ENCODE assay signal across 8 mouse cellular contexts in the genomic region with DNA sequence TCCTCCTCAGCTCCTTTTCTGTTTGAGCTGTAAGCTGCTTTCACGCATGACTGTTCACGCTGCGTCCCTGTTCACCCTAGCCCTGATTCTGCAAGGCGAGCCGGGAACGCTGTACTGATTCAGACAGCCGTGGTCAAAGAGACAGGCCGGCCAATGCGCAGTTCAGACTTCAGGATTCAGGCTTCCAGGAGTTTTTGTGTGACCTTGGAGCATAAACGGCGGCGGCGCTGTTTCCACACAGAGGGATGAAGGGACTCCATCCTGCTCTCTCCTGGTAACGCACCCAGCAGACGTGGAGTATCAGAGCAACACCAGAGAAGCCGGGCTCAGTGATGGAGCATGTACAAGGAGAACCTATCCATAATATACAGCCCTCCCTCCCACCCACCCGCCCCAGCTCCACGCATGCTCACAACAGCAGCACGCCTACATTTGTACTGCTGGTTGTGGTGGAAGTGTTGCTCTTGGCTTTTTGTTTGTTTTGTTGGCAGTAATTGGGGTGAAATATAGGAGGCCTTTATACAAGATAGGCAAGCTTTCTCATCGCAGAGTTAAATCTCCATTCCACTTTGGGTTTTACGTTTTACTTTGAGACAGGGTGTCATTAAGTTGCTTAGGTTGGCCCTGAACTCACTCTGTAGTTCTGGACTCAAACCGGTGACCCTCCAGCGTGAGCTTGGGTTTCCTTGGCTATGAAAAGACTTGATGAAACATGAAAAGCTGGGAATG.
DNase-seq lines count a peak whose midpoint lies in the region; ATAC-seq lines count a peak whose summit lies in the region.

No protein-coding gene starts in this region.

- peak; percentile 6 to 8 for DNase-seq in cerebellum, adult 18-20 months
- DNase-seq in cerebellum, adult 9-11 months = no peak
- DNase-seq in kidney, adult 18-20 months = peak; percentile 33
- peak; percentile 40 to 41 for DNase-seq in left cerebral cortex, postnatal 14 days (ENCODE audit: low spot score in 2 of 2)
- DNase-seq in right cerebral cortex, postnatal 4 days = peak; percentile 57
- no peak for DNase-seq in spleen, postnatal 14 days (ENCODE audit: low spot score in 2 of 2)
- no peak for DNase-seq in heart, adult 9 months (ENCODE audit: low spot score in 2 of 2)

- no peaks in the 10 kb centered on the region for H3K36me3 ChIP-seq in embryonic facial prominence, embryonic 12.5 days

- no peaks in the 10 kb centered on the region for H3K27me3 ChIP-seq in embryonic facial prominence, embryonic 12.5 days

- no peaks in the 10 kb centered on the region for H3K4me1 ChIP-seq in embryonic facial prominence, embryonic 12.5 days

- ATAC-seq in embryonic facial prominence, embryonic 12.5 days (ENCODE audit: insufficient number of reproducible peaks, insufficient read depth, low FRiP score, low TSS enrichment) = 0 out of 2 replicates have a peak, but pooled peaks have one; percentile 28

- H3K9me3 ChIP-seq in embryonic facial prominence, embryonic 12.5 days = peaks cover 5% of the 10 kb centered on the region; the same call in 1 of the 2 replicates

- peak overlapping the region; percentile 8; the same call in 1 of the 2 replicates for H3K4me2 ChIP-seq in embryonic facial prominence, embryonic 12.5 days (replicated peaks)

- intact Hi-C loops in left cerebral cortex, postnatal 14 days (cut with DNase I) = no loop called here

- WGBS in embryonic facial prominence, embryonic 12.5 days = 70% methylated on average over 23 of the region's 23 CpGs

- no peak overlapping the region for H3K9ac ChIP-seq in embryonic facial prominence, embryonic 12.5 days

- H3K27ac ChIP-seq in embryonic facial prominence, embryonic 12.5 days = 0 out of 2 replicates have a peak overlapping the region, but pooled peaks have one; percentile 30

- H3K4me3 ChIP-seq in embryonic facial prominence, embryonic 12.5 days = no peak overlapping the region

Comparison
In these comparisons a context has a peak if more than half of its experiments do, and no peak if none do; other contexts are left out.
1. DNase-seq: peak in cerebellum, adult 18-20 months (2 of 2), kidney, adult 18-20 months (single experiment), left cerebral cortex, postnatal 14 days (2 of 2) and right cerebral cortex, postnatal 4 days (single experiment); none in cerebellum, adult 9-11 months (single experiment), spleen, postnatal 14 days (0 of 2) and heart, adult 9 months (0 of 2).